Mouse (Mus musculus): ENCODE data around the gene Orai1. TPM values are rescaled to one million over a fixed set of nuclear protein-coding genes. Genes with fewer than 3 reads are reported as not detected.

The Orai1 gene
- 122 TPM for polyA plus RNA-seq (2017; shearing (Covaris generic))

GRCm38 (mm10) chr5:123014753-123015701 lies at the start of gene Orai1:
Gene Orai1 (plus strand): TSS chr5:123015074.

GRCm38 (mm10) chr5:122989551-122990330 lies 25.1 kb upstream of the Orai1 start, which contains the start of gene Kdm2b:
Gene Kdm2b (minus strand): TSS chr5:122989823.

GRCm38 (mm10) chr5:123046916-123047315 lies 32.0 kb downstream of the Orai1 start, which contains the start of gene Morn3:
Gene Morn3 (minus strand): TSS chr5:123047016.

GRCm38 (mm10) chr5:123068115-123068514 lies 53.2 kb downstream of the Orai1 start, which contains the start of gene Tmem120b:
Gene Tmem120b (plus strand): TSS chr5:123068415.

Other genes with a start within 250 kb of the Orai1 start
- gene Camkk2, start 235.7 kb upstream of the Orai1 start, polyA plus RNA-seq (2017; shearing (Covaris generic)), result 23.3 TPM
- 279 TPM for gene Anapc5, start 193.7 kb upstream of the Orai1 start, polyA plus RNA-seq (2017; shearing (Covaris generic))
- 38.5 TPM for gene Rnf34, start 165.0 kb upstream of the Orai1 start, polyA plus RNA-seq (2017; shearing (Covaris generic))
- gene Kdm2b, start 25.3 kb upstream of the Orai1 start, polyA plus RNA-seq (2017; shearing (Covaris generic)), result 30.9 TPM
- 0.60 TPM for gene Morn3, start 31.9 kb downstream of the Orai1 start, polyA plus RNA-seq (2017; shearing (Covaris generic))
- 14.6 TPM for gene Tmem120b, start 53.3 kb downstream of the Orai1 start, polyA plus RNA-seq (2017; shearing (Covaris generic))
- 216 TPM for gene Rhof, start 117.6 kb downstream of the Orai1 start, polyA plus RNA-seq (2017; shearing (Covaris generic))
- 7.5 TPM for gene Setd1b, start 127.1 kb downstream of the Orai1 start, polyA plus RNA-seq (2017; shearing (Covaris generic))
- 51.1 TPM for gene Psmd9, start 154.3 kb downstream of the Orai1 start, polyA plus RNA-seq (2017; shearing (Covaris generic))
- gene Hpd, start 167.7 kb downstream of the Orai1 start, polyA plus RNA-seq (2017; shearing (Covaris generic)), result not detected
- gene Wdr66, start 237.0 kb downstream of the Orai1 start, polyA plus RNA-seq (2017; shearing (Covaris generic)), result 2.4 TPM